Mouse (Mus musculus) stomach, postnatal 0 days (tissue): Measurements from ENCODE around the gene Pfkm. TPM values are rescaled to one million over a fixed set of nuclear protein-coding genes. Genes with fewer than 3 reads are reported as not detected.
A peak's percentile ranks its signal among the peaks of the same experiment; 100 is the strongest.

Experiments
- ATAC-seq: fragments of 200-750 bp; cut with Nextera tagmentation; 2 replicates; pipeline ENCODE4 v1.8.0; 2017; ENCODE audit not compliant: low FRiP score, low TSS enrichment
- DNase-seq: peaks from one replicate; pipeline ENCODE4 v3.0.0-alpha.2; 2016; ENCODE audit warnings: low spot score
- H3K27ac ChIP-seq: fragments of 300-500 bp; sonication (generic); replicated peaks from 2 replicates; pipeline ENCODE4 v1.5.1; 2014; ENCODE audit warnings: mild to moderate bottlenecking, control low read depth
- H3K27me3 ChIP-seq: fragments of 300-500 bp; sonication (generic); 2 replicates; pipeline ENCODE4 v1.6.1; 2014; ENCODE audit warnings: low read length; ENCODE audit not compliant: control insufficient read depth, insufficient read depth
- H3K36me3 ChIP-seq: fragments of 300-500 bp; sonication (generic); 2 replicates; pipeline ENCODE4 v1.6.1; 2014; ENCODE audit warnings: low read length, mixed read lengths; ENCODE audit not compliant: control insufficient read depth, insufficient read depth
- H3K4me1 ChIP-seq: fragments of 300-500 bp; sonication (generic); replicated peaks from 2 replicates; pipeline ENCODE4 v1.6.1; 2014; ENCODE audit warnings: antibody characterized with exemption; ENCODE audit not compliant: control insufficient read depth, insufficient read depth
- H3K4me2 ChIP-seq: fragments of 300-500 bp; sonication (generic); replicated peaks from 2 replicates; pipeline ENCODE4 v1.6.1; 2014; ENCODE audit warnings: low read depth, mild to moderate bottlenecking, control low read depth, moderate library complexity
- H3K4me3 ChIP-seq: fragments of 300-500 bp; sonication (generic); 2 replicates; pipeline ENCODE4 v1.5.1; 2014; ENCODE audit warnings: low read depth, low read length, control low read depth
- H3K9ac ChIP-seq: fragments of 300-500 bp; sonication (generic); 2 replicates; pipeline ENCODE4 v1.6.1; 2014; ENCODE audit warnings: mild to moderate bottlenecking, low read length, control low read depth, mixed read lengths
- H3K9me3 ChIP-seq: fragments of 300-500 bp; sonication (generic); 2 replicates; pipeline ENCODE4 v1.6.1; 2016; ENCODE audit warnings: low read length; ENCODE audit not compliant: control insufficient read depth
- CTCF ChIP-seq: IDR thresholded peaks from 2 replicates; pipeline ENCODE4 v1.5.1; 2016; ENCODE audit warnings: antibody characterized with exemption, low read depth, mild to moderate bottlenecking, moderate library complexity
- EP300 ChIP-seq: optimal IDR thresholded peaks from 2 replicates; pipeline ENCODE3; 2016; ENCODE audit warnings: antibody characterized with exemption
- WGBS: fragments of 180-500 bp; shearing (Covaris S2); extraction: QIAGEN DNeasy Blood & Tissue Kit; methylation state at CpG from one replicate; pipeline ENCODE4 v1.1.7; 2014; 5-methylcytosine and 5-hydroxymethylcytosine counted together
- polyA plus RNA-seq: library from polyadenylated mRNA; unstranded; fragments of >200 nt; fragmentation: Nextera tagmentation; extraction: Ambion mirVana; gene quantifications from 2 replicates; pipeline ENCODE4 v1.2.1, GENCODE M21; 2015

Gene Pfkm
- polyA plus RNA-seq, 1 experiment from 2014 or later, result 15.5 TPM

GRCm38 (mm10) chr15:98166963-98167644 is 74.7 kb downstream of the Pfkm start, which contains the start of gene Ccdc184:
TSS of gene Ccdc184 (plus strand) at chr15:98167158.
- DNase-seq (no peak), ATAC-seq (no peak)
- no peaks in the 10 kb centered on the region for H3K36me3 ChIP-seq
- no peaks in the 10 kb centered on the region for H3K4me1 ChIP-seq
- no peak within 1 kb of the TSS for H3K9ac ChIP-seq
- peak within 1 kb of the TSS; percentile 29 for H3K4me3 ChIP-seq
- TF ChIP-seq CTCF (no peak), EP300 (no peak)
- peaks cover 9% of the 10 kb centered on the region; the same call in 1 of the 2 replicates for H3K27me3 ChIP-seq
- H3K9me3 ChIP-seq, result no peaks in the 10 kb centered on the region
- 4% methylated on average over 15 of the region's 18 CpGs for WGBS
- peak within 1 kb of the TSS; percentile 47 for H3K4me2 ChIP-seq
- H3K27ac ChIP-seq, result no peak within 1 kb of the TSS

GRCm38 (mm10) chr15:98167645-98168621 is 75.5 kb downstream of the Pfkm start:
- Histone ChIP-seq H3K9ac (no peak overlapping the region), H3K9me3 (no peaks in the 10 kb centered on the region), H3K27ac (no peak overlapping the region), H3K4me3 (peak overlapping the region; percentile 29), H3K4me2 (peak overlapping the region; percentile 47), H3K4me1 (no peaks in the 10 kb centered on the region), H3K36me3 (no peaks in the 10 kb centered on the region), H3K27me3 (peaks cover 9% of the 10 kb centered on the region; the same call in 1 of the 2 replicates)
- 3% methylated on average over 66 of the region's 69 CpGs for WGBS
- no peak for TF ChIP-seq CTCF
- no peak for TF ChIP-seq EP300
- peak; percentile 51 for ATAC-seq
- peak; percentile 59 for DNase-seq

- H3K27ac ChIP-seq, result no peak overlapping the region
- H3K27me3 ChIP-seq, result peaks cover 9% of the 10 kb centered on the region; the same call in 1 of the 2 replicates
- ATAC-seq, result no peak
- no peaks in the 10 kb centered on the region for H3K36me3 ChIP-seq
- WGBS, result 8% methylated on average over 19 of the region's 19 CpGs
- no peak overlapping the region for H3K4me2 ChIP-seq
- H3K4me3 ChIP-seq, result no peak overlapping the region
- no peaks in the 10 kb centered on the region for H3K4me1 ChIP-seq
- no peak for DNase-seq
- no peak overlapping the region for H3K9ac ChIP-seq
- H3K9me3 ChIP-seq, result no peaks in the 10 kb centered on the region
- TF ChIP-seq CTCF, result no peak
- no peak for TF ChIP-seq EP300
Observed at GRCm38 (mm10) chr15:98168622-98169004, 76.2 kb downstream of the Pfkm start.

GRCm38 (mm10) chr15:98170365-98170764 is 78.0 kb downstream of the Pfkm start:
- H3K9ac ChIP-seq, result no peak overlapping the region
- DNase-seq (peak; percentile 48), ATAC-seq (peak; percentile 61)
- H3K4me1 ChIP-seq, result no peaks in the 10 kb centered on the region
- peaks cover 9% of the 10 kb centered on the region; the same call in 1 of the 2 replicates for H3K27me3 ChIP-seq
- no peak overlapping the region for H3K4me2 ChIP-seq
- no peaks in the 10 kb centered on the region for H3K9me3 ChIP-seq
- TF ChIP-seq EP300, result no peak
- TF ChIP-seq CTCF, result no peak
- H3K36me3 ChIP-seq, result no peaks in the 10 kb centered on the region
- WGBS, result 28% methylated on average over 7 of the region's 7 CpGs
- H3K27ac ChIP-seq, result no peak overlapping the region
- H3K4me3 ChIP-seq, result no peak overlapping the region

- Histone ChIP-seq H3K4me1 (no peaks in the 10 kb centered on the region), H3K9ac (no peak overlapping the region), H3K4me3 (no peak overlapping the region), H3K9me3 (no peaks in the 10 kb centered on the region), H3K27ac (no peak overlapping the region), H3K36me3 (no peaks in the 10 kb centered on the region), H3K27me3 (peaks cover 9% of the 10 kb centered on the region; the same call in 1 of the 2 replicates), H3K4me2 (no peak overlapping the region)
- DNase-seq (no peak), ATAC-seq (no peak)
- WGBS, result 64% methylated on average over 9 of the region's 9 CpGs
- no peak for TF ChIP-seq CTCF
Observed at GRCm38 (mm10) chr15:98170917-98171316, 78.5 kb downstream of the Pfkm start.

- DNase-seq (no peak), ATAC-seq (no peak)
- H3K9me3 ChIP-seq, result no peaks in the 10 kb centered on the region
- H3K9ac ChIP-seq, result no peak overlapping the region
- H3K4me1 ChIP-seq, result no peaks in the 10 kb centered on the region
- no peak overlapping the region for H3K4me3 ChIP-seq
- 58% methylated on average over 5 of the region's 5 CpGs for WGBS
- H3K36me3 ChIP-seq, result no peaks in the 10 kb centered on the region
- no peak overlapping the region for H3K4me2 ChIP-seq
- H3K27ac ChIP-seq, result no peak overlapping the region
- peaks cover 5% of the 10 kb centered on the region; the same call in 1 of the 2 replicates for H3K27me3 ChIP-seq
- TF ChIP-seq EP300, result no peak
Observed at GRCm38 (mm10) chr15:98172113-98172512, 79.7 kb downstream of the Pfkm start.
